Mouse (Mus musculus) ES-E14 (cell line): ENCODE results near the gene Aldh3b3.

Experiments
- CHD2 ChIP-seq: IDR thresholded peaks from 2 replicates; pipeline ENCODE4 v1.6.1; 2014; ENCODE audit warnings: mild to moderate bottlenecking, low read depth, low read length, inconsistent platforms
- ZC3H11A ChIP-seq: IDR thresholded peaks from 2 replicates; pipeline ENCODE4 v1.6.1; 2012; ENCODE audit warnings: low read depth, mild to moderate bottlenecking, inconsistent platforms, low read length, borderline replicate concordance
- ZNF384 ChIP-seq: IDR thresholded peaks from 2 replicates; pipeline ENCODE4 v1.6.1; 2012; ENCODE audit warnings: low read depth, low read length, inconsistent platforms

DNA sequence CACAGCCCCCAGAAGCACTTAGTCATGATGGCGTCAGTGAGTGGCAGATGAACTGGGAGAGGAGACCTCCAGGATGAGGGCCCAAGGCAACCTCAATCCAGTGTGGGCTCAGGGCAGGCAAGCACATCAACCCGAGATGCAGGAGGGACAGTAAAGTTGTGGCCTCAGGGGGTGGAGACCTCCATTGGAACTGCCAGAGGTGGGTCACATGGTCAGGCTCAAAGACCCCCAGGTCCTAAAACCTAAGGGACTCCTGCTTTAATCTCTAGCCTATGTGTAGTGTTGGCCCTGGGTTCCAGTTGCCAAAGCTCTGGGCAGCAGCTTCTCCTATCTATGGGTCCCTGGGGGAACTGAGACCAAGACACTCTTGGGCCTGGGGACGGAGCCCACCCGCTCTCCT, 29.7 kb upstream of the Aldh3b3 start:
- TF ChIP-seq ZC3H11A (no peak), ZNF384 (no peak), CHD2 (no peak)
